Mouse (Mus musculus): ENCODE results near the gene Cryzl1.

DNA sequence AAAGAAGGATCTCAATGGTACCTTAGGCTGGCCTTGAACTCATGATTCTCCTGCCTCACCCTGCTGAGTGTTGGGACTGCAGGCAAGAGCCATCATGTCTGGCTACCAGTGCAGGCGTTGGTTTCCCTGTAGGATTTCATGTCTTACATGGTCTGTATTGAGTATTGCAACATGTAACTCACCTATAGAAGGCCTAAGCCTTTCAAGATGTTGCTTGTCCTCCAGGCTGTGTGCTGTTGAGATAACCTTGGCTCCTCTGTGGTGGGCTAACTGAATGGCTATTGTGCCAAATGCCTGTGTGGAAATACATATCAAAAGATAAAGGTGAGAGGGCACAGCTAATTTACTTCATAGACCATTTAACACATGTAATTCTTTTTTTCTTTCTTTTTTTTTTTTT is 29.8 kb downstream of the Cryzl1 start:
- no peak for TF ChIP-seq CTCF (IDR thresholded peaks at IDR 0.05; ENCODE audit: low read depth, low read length)
- TF ChIP-seq POLR2A (IDR thresholded peaks at IDR 0.05; ENCODE audit: borderline replicate concordance, low read depth, low read length) = no peak
